Mouse (Mus musculus) left cerebral cortex, postnatal 4 days (tissue): ENCODE results near the gene Srarp. TPM values are rescaled to one million over a fixed set of nuclear protein-coding genes. Genes with fewer than 3 reads are reported as not detected.

Source experiments
- DNase-seq: peaks from one replicate; pipeline ENCODE4 v3.0.0-alpha.2; 2022
- intact Hi-C: fragments of 180-260 bp; cut with DNase I; formaldehyde crosslinking; loops from one replicate; pipeline ENCODE4 v1.15.1; 2025
- total RNA-seq, 2 experiments: library from RNA; stranded (reverse); gene quantifications; 2 replicates each; pipeline ENCODE4 v1.2.3; 2021

The Srarp gene
- total RNA-seq, 2 experiments from 2014 or later, result 1.5 to 1.8 TPM

GRCm38 (mm10) chr4:141426796-141427745 is 8.8 kb downstream of the Srarp start:
- intact Hi-C loops, result no loop called here
- DNase-seq, result no peak

DNA sequence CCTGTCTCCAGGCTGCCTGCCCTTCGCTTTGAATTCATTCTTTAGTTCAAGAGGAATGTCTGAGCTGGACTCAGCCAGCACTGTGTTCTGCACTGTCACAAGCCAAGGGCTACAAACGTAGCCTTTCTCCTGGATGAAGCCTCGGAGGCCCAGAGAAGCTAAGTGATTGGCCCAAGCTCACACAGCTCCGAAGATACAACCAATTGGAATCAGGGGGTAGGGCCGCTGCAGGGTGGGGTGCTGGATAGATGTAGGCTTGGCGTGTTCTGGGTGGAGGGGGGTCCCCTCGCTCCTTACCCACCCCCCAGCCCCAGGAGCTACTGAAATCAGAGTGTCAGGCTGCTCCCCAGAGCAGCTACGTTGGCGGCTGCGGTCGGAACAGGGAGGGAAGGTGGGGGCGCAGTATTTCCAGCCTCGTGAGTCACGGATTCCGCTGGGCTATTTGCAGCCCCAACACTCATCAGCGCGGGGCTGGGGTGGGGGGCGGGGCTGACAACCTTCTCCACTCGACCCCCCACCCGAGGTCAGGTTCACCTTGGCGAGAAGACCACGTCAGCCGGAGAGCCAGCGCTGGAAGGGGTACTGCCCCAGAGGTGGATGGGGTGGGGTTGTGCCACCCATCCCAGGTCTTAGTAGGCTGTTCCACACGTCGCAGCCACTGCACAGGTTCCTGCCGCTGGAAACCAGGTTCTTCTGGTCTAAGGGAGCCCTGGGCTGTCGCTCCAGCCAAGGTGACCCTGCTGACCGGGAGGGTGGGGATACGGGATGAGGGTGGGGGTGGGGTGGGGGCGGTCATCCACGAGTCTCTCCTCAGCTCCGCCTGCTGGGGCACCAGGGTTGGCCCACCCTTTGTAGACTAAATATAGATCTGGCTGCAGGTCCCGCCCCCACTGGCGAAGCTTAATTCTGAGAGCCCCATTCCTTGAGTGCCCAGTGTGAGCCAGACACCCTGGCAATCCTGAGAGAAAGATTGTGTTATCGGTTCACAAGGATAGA is 10.1 kb downstream of the Srarp start:
- intact Hi-C loops, result no loop called here
- peak; percentile 32 for DNase-seq

- intact Hi-C loops, result no loop called here
- DNase-seq, result no peak
Measured at GRCm38 (mm10) chr4:141423691-141424431, 12.0 kb downstream of the Srarp start.

GRCm38 (mm10) chr4:141423288-141423687 is 12.6 kb downstream of the Srarp start:
- intact Hi-C loops, result no loop called here
- DNase-seq, result no peak

DNA sequence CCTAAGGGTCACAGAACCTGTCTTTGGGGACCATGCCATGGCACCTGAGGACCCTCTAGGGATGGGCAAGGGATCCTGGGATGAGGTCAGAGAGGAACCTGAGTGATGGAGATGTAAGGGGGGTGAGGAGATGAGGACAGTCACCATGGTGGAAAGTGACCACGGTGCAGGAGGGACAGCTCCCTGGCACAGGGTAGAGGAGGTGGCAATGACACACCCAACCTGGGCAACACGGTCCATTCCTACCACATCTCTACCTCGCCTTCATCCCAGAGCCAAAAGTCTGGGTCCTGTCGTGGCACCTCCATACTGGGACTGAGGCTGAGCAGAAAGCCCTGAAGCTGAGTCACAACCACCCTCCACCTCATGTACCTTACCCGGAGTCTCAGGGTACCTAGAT is 13.1 kb downstream of the Srarp start:
- DNase-seq, result no peak
- intact Hi-C loops, result no loop called here

DNA sequence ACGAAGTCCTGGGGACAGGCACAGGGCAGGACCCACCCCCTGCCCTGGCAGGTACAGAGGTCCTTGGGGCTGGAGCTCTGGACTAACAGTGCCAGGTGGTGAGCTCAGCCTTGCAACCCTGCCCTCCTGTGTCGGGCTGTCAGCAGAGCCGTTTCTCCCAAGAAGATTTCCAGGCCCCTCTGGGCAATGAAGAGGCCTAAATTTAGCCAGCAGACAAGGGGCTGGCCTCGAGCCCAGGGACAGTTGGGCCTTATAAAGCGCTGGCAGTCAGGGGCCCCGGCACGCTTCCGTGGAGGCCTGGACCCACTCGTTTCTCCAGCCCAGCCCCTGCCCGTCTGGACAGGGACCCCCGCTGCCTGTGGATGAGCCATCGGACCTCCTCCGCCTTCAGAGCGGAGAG is 14.5 kb downstream of the Srarp start:
- intact Hi-C loops, result no loop called here
- DNase-seq, result peak; percentile 78

DNA sequence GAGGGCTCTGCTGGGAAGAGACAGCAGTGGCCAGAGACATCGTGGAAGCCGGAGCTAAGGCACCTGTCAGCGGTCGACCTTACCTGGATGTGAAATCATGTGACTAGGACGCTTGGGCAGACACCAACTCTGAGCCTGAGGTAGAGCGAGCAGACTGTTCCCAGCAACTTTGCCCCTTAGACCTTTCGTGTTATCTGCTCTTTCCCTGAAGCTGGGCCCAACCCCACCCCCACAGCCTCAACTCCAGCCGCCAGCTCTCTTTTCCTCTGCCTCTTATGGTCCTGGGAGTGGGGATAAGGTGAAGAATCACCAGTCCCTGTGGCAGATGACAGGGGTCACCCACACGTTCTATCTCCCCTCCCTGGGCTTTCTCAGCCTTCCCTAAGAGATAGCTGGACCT is 15.0 kb downstream of the Srarp start:
- intact Hi-C loops, result no loop called here
- DNase-seq, result no peak

DNA sequence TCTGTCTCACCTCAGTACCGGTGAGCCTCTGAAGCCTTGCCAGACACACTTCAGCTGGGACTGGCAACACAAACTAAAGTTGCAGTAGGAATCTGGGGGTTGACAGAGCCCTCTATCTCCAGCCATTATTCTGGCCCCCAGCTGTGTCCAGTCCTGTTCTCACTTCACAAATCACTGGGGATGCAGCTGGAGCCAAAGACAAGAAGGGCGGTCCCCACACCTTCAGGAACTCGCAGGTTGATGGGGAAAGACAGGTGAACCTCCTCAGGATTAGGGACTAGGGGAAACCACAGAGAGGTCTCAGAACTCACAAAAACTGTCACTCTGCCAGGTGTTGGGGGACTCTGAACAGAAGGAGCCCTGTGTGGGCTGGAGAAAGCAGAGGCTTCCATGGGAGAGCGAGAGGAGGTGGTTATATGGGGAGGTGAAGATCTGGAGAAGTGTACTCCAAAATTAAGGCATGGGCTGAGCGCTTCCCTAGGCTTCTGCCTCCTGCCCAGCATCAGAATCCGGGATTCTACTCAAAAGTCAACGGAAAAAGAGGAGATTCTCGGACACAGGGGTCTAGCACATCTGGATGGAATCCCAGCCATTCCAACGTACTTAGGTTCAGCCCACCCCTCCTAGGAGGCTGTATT is 15.6 kb downstream of the Srarp start, which contains the start of gene Hspb7:
Hspb7 (plus strand) TSS at position 588 of the 638 bp plus-strand sequence.
- intact Hi-C loops, result no loop called here
- no peak for DNase-seq

DNA sequence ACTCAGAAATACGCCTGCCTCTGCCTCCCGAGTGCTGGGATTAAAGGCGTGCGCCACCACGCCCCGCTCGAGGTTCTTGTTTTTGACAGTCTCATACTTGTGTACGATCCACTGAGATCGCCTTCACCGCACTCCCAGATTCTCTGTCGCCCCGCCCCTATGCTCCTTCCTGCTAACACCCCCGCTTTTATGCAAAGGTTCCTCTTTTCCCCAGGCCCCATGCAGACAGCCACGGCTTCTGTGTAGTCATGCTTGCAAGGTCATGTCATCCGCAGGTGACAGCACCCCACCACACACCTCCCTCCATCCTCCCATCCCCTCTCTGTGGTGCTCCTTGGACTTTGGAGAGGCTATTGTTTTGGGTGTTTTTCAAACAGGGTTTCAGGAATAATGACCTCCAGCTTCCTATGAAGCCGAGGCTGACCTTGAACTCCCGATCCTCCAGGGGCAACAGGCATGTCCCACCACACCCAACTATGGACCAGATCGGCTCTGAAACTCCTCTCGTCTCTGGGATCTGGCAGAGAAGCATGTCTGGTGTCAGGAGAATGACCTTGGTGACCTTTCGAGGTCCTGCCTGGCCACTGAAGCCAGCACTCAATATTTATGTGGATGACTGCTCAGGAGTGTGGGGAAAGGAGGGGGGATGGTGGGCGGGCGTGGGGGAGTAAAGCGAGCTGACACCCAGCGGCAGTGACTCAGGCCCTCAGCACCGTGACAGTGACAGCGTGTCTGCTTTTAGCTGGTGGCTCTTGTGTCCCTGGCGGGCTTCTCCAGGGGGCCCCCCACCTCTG is 16.3 kb downstream of the Srarp start:
- no peak for DNase-seq
- intact Hi-C loops, result no loop called here

- DNase-seq, result no peak
- intact Hi-C loops, result no loop called here
Measured at GRCm38 (mm10) chr4:141415924-141416323, 20.0 kb downstream of the Srarp start, which contains the start of gene Clcnkb. TSS of gene Clcnkb (minus strand) at chr4:141416014.

DNA sequence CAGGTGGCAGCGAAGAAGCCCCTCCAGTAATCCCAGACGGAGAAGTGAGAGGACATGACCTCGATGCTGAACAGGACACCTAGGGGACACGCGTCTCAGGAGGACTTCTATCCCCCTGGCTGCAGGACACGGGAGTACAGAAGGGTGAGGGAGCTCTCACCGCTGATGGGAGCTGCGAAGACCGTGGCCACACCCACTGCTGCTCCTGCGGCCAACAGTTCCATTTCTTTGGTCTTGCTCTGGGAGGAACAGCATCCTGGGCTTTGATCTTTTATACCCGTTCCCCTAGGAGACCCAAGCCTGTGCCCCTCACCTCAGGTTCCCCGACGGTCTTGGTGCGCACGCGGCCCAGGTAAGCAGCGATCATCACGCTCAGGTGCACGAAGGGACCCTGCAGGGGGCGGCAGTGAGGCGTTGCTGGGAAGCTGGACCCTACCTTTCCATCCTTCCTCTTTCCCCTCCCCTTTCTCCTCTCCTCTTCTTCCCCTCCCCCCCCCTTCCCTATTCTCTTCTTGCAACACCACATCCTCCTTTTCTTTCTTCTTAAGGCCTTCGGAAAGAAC is 24.4 kb downstream of the Srarp start:
- intact Hi-C loops, result no loop called here
- DNase-seq, result no peak

GRCm38 (mm10) chr4:141408577-141408976 is 27.3 kb downstream of the Srarp start:
- intact Hi-C loops, result no loop called here
- no peak for DNase-seq

DNA sequence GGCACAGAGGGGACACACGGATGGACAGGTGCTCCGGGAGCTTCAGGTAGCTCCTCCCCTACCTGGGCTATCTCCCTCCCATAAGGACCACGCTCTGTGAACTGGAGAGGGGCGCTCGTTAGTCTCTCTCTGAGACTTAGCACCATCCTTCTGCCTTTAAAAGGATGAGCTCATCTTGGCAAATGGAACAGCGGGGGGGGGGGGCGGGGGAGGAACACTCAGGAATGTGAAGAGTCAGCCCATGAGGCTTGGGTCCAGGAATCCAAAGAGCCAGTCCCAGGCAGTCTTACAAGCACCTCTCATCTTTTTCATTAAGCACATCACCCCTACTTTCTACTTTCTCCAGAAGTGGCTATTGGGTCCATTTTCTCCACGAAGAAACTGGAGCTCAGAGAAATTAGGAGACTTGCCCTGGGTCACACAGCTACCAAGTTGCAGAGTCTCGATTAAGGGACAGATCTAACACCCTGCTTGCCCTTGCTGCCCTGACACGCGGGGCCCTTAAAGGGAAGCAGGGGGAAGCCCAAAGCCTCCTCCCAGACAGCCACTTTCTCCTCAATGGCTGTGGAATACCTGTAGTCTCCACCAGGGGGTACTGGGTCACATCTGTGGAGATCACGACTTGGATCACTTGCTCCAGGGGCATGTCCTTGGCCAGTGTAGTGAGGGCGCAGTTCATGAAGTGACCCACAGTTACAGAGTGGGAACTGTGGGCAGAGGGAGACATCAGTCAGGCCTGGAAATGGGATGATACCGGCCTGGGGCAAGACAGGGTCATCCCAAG is 29.2 kb downstream of the Srarp start:
- no peak for DNase-seq
- intact Hi-C loops, result no loop called here

DNA sequence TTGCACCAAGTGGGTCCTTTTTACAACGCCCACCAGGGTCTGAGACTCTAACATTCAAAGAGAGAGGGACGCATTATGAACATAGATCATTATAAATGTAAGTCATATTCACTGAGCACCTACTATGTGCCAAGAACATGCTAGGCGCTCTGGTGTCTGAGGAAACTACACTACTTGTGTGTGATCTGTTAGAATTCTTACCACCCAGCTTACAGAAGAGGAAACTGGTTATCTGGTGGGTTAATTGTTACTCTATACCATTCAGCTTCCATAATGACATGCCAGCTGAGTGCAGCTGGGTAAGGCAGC is 30.6 kb downstream of the Srarp start:
- no peak for DNase-seq
- intact Hi-C loops, result no loop called here

GRCm38 (mm10) chr4:141404518-141405313 is 31.2 kb downstream of the Srarp start:
- intact Hi-C loops, result loop anchor here (5.0 kb wide), 1 partner anchor 173 kb away; no protein-coding TSS in a partner anchor

DNA sequence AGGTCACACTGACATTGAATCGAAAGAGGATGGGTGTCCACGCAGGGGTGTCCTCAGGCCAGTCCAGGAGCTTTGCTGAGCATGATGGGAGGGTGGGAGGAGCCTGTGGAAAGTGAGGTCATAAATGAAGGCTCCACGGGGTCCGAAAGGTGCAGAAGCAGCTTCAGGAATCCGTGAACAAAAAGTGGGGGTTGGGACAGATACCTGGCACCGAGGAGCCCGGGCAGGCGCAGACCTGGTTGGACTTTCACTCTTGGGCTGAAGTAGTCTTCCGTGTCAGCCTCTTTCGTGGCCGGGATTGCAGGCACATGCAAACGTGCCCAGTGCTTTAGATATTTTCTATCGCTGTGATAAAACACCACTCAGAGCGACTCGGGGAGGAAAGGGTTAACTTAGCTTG is 35.7 kb downstream of the Srarp start:
- intact Hi-C loops, result loop anchor here (5.0 kb wide), 1 partner anchor 177 kb away; no protein-coding TSS in a partner anchor
- no peak for DNase-seq

More at GRCm38 (mm10) chr4:141404518-141405313, 31.2 kb downstream of the Srarp start:
- DNase-seq, result peak; percentile 86

GRCm38 (mm10) chr4:141398545-141398944 is 37.4 kb downstream of the Srarp start, which contains the start of gene Clcnka:
TSS of gene Clcnka (minus strand) at chr4:141398724.
- DNase-seq, result no peak
- intact Hi-C loops, result no loop called here
